Mouse (Mus musculus) liver, embryonic 11.5 days (tissue): Measurements from ENCODE around the gene Gm17606. TPM values are rescaled to one million over a fixed set of nuclear protein-coding genes. Genes with fewer than 3 reads are reported as not detected.
A peak's percentile ranks its signal among the peaks of the same experiment; 100 is the strongest.

Source experiments
- ATAC-seq: fragments of 200-750 bp; cut with Nextera tagmentation; replicated peaks from 2 replicates; pipeline ENCODE4 v1.8.0; 2017; ENCODE audit warnings: moderate number of reproducible peaks, mild to moderate bottlenecking, moderate TSS enrichment, moderate library complexity; ENCODE audit not compliant: low FRiP score
- DNase-seq: peaks from one replicate; pipeline ENCODE4 v3.0.0-alpha.2; 2017; ENCODE audit warnings: low spot score
- H3K27ac ChIP-seq: fragments of 300-500 bp; sonication (generic); 2 replicates; pipeline ENCODE4 v1.5.1; 2014; ENCODE audit warnings: mild to moderate bottlenecking, low read depth, low read length, control low read depth
- H3K27me3 ChIP-seq: fragments of 300-500 bp; sonication (generic); replicated peaks from 2 replicates; pipeline ENCODE4 v1.6.1; 2014; ENCODE audit warnings: low read length, mixed read lengths; ENCODE audit not compliant: control insufficient read depth, insufficient read depth
- H3K36me3 ChIP-seq: fragments of 300-500 bp; sonication (generic); 2 replicates; pipeline ENCODE4 v1.6.1; 2014; ENCODE audit warnings: mild to moderate bottlenecking, low read length, moderate library complexity, mixed read lengths; ENCODE audit not compliant: control insufficient read depth, insufficient read depth
- H3K4me1 ChIP-seq: fragments of 300-500 bp; sonication (generic); replicated peaks from 2 replicates; pipeline ENCODE4 v1.6.1; 2014; ENCODE audit warnings: low read length, mixed read lengths; ENCODE audit not compliant: control insufficient read depth, insufficient read depth
- H3K4me2 ChIP-seq: fragments of 300-500 bp; sonication (generic); 2 replicates; pipeline ENCODE4 v1.6.1; 2014; ENCODE audit warnings: mild to moderate bottlenecking, control low read depth, moderate library complexity
- H3K4me3 ChIP-seq: fragments of 300-500 bp; sonication (generic); 2 replicates; pipeline ENCODE4 v1.5.1; 2014; ENCODE audit warnings: low read depth, low read length, control low read depth
- H3K9ac ChIP-seq: fragments of 300-500 bp; sonication (generic); 2 replicates; pipeline ENCODE4 v1.6.1; 2014; ENCODE audit warnings: low read depth, low read length, control low read depth
- H3K9me3 ChIP-seq: fragments of 300-500 bp; sonication (generic); 2 replicates; pipeline ENCODE4 v1.6.1; 2016; ENCODE audit warnings: low read length, inconsistent platforms, mixed read lengths; ENCODE audit not compliant: control insufficient read depth
- WGBS: fragments of 180-500 bp; shearing (Covaris S2); extraction: QIAGEN DNeasy Blood & Tissue Kit; methylation state at CpG from one replicate; pipeline ENCODE4 v1.1.7; 2014; 5-methylcytosine and 5-hydroxymethylcytosine counted together
- polyA plus RNA-seq: library from polyadenylated mRNA; unstranded; fragments of >200 nt; fragmentation: Nextera tagmentation; extraction: Ambion mirVana; gene quantifications from 2 replicates; pipeline ENCODE4 v1.2.1, GENCODE M21; 2014

Gene Gm17606
- not detected in 2 replicates for polyA plus RNA-seq

DNA sequence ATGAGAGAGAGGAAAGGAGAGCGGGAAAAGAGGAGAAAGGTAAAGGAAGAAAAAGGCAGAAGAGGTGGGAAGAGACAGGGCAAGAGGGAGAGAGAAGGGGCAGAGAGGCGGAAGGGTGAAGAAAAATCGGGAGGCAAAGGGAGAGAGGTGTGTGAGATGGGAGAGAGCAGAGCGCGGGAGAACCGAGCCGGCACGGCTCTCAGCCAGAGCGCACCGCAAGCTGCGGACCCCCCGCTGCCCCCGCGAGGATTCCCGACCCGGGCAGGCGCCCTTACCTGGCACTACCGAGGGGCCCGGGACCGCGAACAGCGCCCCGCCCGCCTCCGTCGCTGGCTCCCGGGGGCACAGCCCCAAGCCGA is at the start of gene Gm17606:
TSS of gene Gm17606 (plus strand) at position 7 of the 359 bp plus-strand sequence.
- Histone ChIP-seq H3K4me3 (peak within 1 kb of the TSS; percentile 67), H3K27me3 (0 out of 2 replicates have a peak, but pooled peaks cover 3% of the 10 kb centered on the region), H3K9ac (peak within 1 kb of the TSS; percentile 77), H3K4me2 (peak within 1 kb of the TSS; percentile 99), H3K4me1 (0 out of 2 replicates have a peak, but pooled peaks cover 9% of the 10 kb centered on the region), H3K9me3 (no peaks in the 10 kb centered on the region), H3K27ac (peak within 1 kb of the TSS; percentile 64), H3K36me3 (peaks cover 32% of the 10 kb centered on the region)
- DNase-seq = no peak
- under 1% methylated on average over 27 of the region's 28 CpGs for WGBS
- ATAC-seq = no peak; the same call in 1 of the 2 replicates

DNA sequence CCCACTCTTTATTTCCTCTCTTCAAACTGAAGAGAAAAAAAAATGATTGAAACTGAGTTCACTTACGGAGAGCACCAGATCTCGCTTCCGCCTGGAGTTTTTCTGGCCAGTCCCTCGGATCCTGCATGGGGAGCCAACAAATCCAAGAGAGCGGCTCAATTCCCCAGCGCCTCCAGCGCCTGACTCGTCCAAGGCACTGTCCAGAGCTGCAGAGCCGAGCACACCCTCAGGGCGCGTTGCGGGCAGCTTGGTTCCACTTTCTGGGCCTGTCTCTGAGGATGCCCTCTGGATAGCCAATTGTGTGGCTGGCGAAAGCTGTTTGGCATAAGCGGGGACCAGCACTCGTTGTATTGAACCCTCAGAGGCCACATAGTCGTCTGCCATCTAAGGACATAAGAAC is 49.7 kb upstream of the Gm17606 start:
- Histone ChIP-seq H3K4me3 (no peak overlapping the region), H3K4me2 (no peak overlapping the region), H3K9ac (no peak overlapping the region), H3K4me1 (peaks cover 3% of the 10 kb centered on the region; the same call in 1 of the 2 replicates), H3K27ac (no peak overlapping the region), H3K27me3 (no peaks in the 10 kb centered on the region), H3K9me3 (no peaks in the 10 kb centered on the region), H3K36me3 (no peaks in the 10 kb centered on the region)
- DNase-seq (no peak), ATAC-seq (no peak)
- 92% methylated on average over 16 of the region's 16 CpGs for WGBS

DNA sequence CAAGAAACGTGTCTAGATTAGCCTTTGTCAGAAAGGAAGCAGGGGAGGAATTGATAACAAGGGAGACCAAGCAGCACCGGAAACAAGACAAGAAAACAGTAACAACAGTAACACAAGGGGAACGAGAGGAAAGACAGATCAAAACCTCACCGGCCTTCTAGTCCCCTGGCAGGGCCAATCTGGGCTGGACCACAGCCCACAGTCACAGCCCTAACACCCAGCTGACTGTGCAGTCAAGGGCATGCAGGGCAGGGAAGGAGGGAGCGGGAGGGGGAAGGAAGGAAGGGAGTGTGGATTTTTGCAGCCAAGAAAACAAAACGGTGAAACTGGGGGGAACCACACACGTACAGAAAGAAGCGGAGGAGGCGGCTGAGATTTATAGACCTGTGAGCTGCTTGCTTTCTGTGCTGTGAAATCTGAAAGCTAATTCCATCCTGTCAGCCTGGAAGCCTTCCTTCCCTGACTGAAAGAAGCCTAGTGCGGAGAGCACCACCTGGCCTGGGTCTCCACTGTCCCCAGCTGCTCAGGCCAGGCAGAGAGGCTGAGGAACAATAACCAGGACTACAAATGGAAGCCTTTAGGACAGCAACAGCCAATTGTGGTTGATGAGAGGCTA is 48.3 kb upstream of the Gm17606 start:
- Histone ChIP-seq H3K4me1 (peaks cover 3% of the 10 kb centered on the region; the same call in 1 of the 2 replicates), H3K36me3 (no peaks in the 10 kb centered on the region), H3K9me3 (no peaks in the 10 kb centered on the region), H3K4me3 (no peak overlapping the region), H3K4me2 (no peak overlapping the region), H3K27ac (0 out of 2 replicates have a peak overlapping the region, but pooled peaks have one; percentile 16), H3K27me3 (no peaks in the 10 kb centered on the region), H3K9ac (no peak overlapping the region)
- WGBS = 43% methylated on average over 10 of the region's 10 CpGs
- ATAC-seq (peak; percentile 49; the same call in 1 of the 2 replicates), DNase-seq (no peak)

- Histone ChIP-seq H3K4me1 (peaks cover 3% of the 10 kb centered on the region; the same call in 1 of the 2 replicates), H3K9me3 (no peaks in the 10 kb centered on the region), H3K27ac (no peak overlapping the region), H3K27me3 (no peaks in the 10 kb centered on the region), H3K36me3 (no peaks in the 10 kb centered on the region; the same call in 1 of the 2 replicates), H3K4me2 (no peak overlapping the region), H3K4me3 (no peak overlapping the region), H3K9ac (no peak overlapping the region)
- 87% methylated on average over 3 of the region's 3 CpGs for WGBS
- DNase-seq (no peak), ATAC-seq (no peak)
Measured at GRCm38 (mm10) chr14:54594055-54594454, 46.7 kb upstream of the Gm17606 start.

DNA sequence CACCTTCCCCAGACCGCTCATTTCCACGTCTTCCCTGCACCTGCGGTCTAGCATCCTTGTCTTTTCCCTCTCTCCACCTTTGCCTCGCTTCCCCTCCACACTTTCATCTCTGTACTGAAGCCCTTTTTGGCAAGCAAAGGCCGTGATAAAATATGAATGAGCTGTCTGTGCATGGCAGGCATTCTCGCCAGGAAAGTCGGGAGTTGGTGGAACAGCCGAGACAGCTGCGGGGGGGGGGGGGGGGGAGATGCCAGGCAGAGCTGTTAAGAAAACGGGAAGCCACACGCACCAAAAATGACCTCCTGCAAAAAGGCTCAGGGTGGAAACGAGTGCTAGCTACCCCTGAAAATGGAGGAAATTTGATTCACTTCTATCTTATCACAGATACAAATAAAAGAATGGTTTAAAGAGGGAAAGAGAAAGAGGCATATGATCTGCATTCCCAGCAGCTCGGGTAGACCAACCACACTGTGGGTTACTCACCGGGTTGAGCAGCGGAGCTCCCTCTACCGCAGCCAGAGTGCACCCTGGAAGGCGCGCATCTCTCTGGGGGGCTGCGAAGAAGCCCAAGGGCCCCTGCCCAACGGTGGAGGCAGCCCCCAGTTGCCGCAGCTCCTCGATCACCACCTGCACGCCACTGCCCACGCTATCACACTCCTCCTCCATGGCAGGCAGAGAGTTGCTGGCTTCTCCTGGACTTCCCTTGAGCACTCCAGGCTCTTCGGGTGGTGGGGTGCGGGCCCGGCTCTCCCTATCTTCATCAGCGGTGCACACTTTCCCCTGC is 45.9 kb upstream of the Gm17606 start:
- Histone ChIP-seq H3K4me2 (no peak overlapping the region), H3K4me3 (no peak overlapping the region), H3K9ac (no peak overlapping the region), H3K27me3 (no peaks in the 10 kb centered on the region), H3K27ac (no peak overlapping the region), H3K9me3 (no peaks in the 10 kb centered on the region), H3K4me1 (peaks cover 3% of the 10 kb centered on the region; the same call in 1 of the 2 replicates), H3K36me3 (no peaks in the 10 kb centered on the region; the same call in 1 of the 2 replicates)
- no peak for DNase-seq
- WGBS = 70% methylated on average over 27 of the region's 28 CpGs
- ATAC-seq = no peak

- H3K9me3 ChIP-seq = no peaks in the 10 kb centered on the region
- H3K27me3 ChIP-seq = no peaks in the 10 kb centered on the region
- H3K9ac ChIP-seq = no peak overlapping the region
- 63% methylated on average over 7 of the region's 7 CpGs for WGBS
- H3K4me1 ChIP-seq = peaks cover 7% of the 10 kb centered on the region
- no peak overlapping the region for H3K4me2 ChIP-seq
- H3K36me3 ChIP-seq = no peaks in the 10 kb centered on the region; the same call in 1 of the 2 replicates
- no peak overlapping the region for H3K27ac ChIP-seq
- DNase-seq (no peak), ATAC-seq (no peak)
- no peak overlapping the region for H3K4me3 ChIP-seq
Measured at GRCm38 (mm10) chr14:54597084-54597483, 43.7 kb upstream of the Gm17606 start.

- H3K27me3 ChIP-seq = no peaks in the 10 kb centered on the region
- no peak overlapping the region for H3K27ac ChIP-seq
- H3K36me3 ChIP-seq = no peaks in the 10 kb centered on the region; the same call in 1 of the 2 replicates
Measured at GRCm38 (mm10) chr14:54601601-54602000, 39.2 kb upstream of the Gm17606 start.

DNA sequence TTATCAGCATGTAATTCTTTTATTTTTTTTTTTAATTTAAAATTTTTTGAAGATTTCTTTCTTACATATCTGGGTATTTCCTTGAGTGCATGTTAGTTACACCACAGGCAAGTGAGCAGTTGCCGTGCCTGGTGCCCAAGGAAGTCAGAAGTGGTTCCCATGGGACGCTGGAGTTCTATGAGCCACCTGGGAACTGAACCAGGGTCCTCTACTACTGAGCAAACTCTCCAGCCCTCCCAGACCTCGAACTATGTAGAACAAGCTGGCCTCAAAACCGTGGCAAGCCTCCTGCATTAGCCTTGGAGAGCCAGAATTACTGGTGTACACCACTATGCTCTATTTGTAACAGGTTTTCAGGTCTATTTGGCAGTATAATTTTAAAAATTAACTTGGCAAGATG is 38.1 kb upstream of the Gm17606 start:
- DNase-seq (no peak), ATAC-seq (peak; percentile 2; the same call in 1 of the 2 replicates)
- Histone ChIP-seq H3K4me1 (peaks cover 17% of the 10 kb centered on the region), H3K27me3 (no peaks in the 10 kb centered on the region), H3K4me2 (peak overlapping the region; percentile 72), H3K4me3 (peak overlapping the region; percentile 73), H3K9ac (peak overlapping the region; percentile 92), H3K27ac (peak overlapping the region; percentile 95), H3K9me3 (no peaks in the 10 kb centered on the region), H3K36me3 (no peaks in the 10 kb centered on the region; the same call in 1 of the 2 replicates)
- 40% methylated on average over 4 of the region's 4 CpGs for WGBS

More at GRCm38 (mm10) chr14:54601601-54602000, 39.2 kb upstream of the Gm17606 start:
- no peaks in the 10 kb centered on the region for H3K9me3 ChIP-seq
- H3K4me2 ChIP-seq = no peak overlapping the region
- H3K9ac ChIP-seq = no peak overlapping the region
- H3K4me3 ChIP-seq = no peak overlapping the region
- H3K4me1 ChIP-seq = peaks cover 17% of the 10 kb centered on the region
- WGBS = 84% methylated on average over 2 of the region's 2 CpGs
- DNase-seq (no peak), ATAC-seq (no peak)
